Mouse (Mus musculus) kidney, adult 9 months (tissue): ENCODE data around the gene Dyrk1a.

ENCODE experiments used
- DNase-seq: peaks from one replicate; pipeline ENCODE4 v3.0.0; 2022

Gene Dyrk1a

GRCm38 (mm10) chr16:94720476-94721153, 150.8 kb downstream of the Dyrk1a start:
- no peak for DNase-seq

DNA sequence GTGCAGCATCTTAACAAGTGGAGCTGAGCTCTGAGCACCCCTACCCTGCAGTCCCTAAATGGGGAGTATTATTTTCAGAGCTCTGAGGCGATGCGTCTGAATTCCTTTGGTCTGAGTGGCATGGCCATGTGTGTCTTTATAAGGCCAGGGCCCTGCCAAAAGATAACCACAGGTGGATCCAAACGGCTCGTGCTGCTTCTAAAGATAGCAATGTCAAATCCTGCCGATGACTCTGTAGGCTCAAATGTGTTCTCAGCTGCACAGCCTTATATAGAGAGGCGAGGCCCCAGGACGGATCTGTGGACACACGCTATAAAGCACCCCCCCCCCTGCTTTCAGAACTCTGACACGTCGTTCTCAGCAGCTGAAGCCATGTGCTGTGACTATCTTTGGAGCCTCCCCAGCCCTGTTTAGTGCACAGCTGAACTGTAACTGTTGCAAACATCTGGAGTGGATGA, 151.8 kb downstream of the Dyrk1a start:
- DNase-seq: no peak

- DNase-seq: no peak
Measured at GRCm38 (mm10) chr16:94722936-94723335, 153.1 kb downstream of the Dyrk1a start.

- peak; percentile 86 for DNase-seq
Measured at GRCm38 (mm10) chr16:94724061-94724596, 154.3 kb downstream of the Dyrk1a start.

DNA sequence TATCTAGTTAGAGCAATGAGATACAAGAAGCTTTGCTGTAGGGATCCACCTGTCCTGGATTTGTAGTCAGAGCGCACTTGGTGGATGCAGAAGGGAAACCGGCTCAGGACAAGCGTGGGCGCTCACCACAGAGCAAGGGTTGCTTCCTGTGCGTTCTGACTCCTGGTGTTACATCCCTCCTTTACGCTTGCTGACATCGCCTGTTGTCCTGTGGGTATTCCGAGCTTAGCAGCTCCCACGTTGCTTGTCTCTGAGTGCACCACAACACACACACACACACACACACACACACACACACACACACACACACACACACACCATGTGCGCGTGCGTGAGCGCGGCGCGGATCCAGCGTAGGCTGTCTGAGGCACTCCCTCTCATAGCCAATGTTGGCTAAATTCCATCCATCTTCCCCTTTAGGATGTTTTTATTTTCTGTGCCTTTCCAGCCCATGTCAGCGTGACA, 155.0 kb downstream of the Dyrk1a start:
- DNase-seq: no peak

DNA sequence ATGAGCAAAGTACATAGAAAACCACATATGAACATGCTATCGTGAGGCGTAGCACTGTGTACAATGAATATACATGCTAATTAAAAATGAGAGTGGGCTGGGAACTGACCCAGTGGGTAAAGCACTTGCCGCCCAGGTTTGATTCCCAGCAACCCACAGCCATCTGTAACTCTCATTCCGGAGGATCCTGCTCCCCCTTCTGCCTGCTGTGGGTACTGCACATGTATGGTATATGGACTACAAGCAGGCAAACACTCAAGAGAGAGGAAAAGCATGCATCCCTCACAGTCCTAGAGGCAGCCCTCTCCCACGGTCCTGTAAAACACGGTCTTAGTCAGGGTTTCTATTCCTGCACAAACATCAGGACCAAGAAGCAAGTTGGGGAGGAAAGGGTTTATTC, 159.4 kb downstream of the Dyrk1a start:
- DNase-seq: no peak

GRCm38 (mm10) chr16:94731027-94731426, 161.2 kb downstream of the Dyrk1a start:
- no peak for DNase-seq

GRCm38 (mm10) chr16:94735472-94735871, 165.7 kb downstream of the Dyrk1a start:
- no peak for DNase-seq

GRCm38 (mm10) chr16:94736462-94737358, 166.9 kb downstream of the Dyrk1a start:
- no peak for DNase-seq

DNA sequence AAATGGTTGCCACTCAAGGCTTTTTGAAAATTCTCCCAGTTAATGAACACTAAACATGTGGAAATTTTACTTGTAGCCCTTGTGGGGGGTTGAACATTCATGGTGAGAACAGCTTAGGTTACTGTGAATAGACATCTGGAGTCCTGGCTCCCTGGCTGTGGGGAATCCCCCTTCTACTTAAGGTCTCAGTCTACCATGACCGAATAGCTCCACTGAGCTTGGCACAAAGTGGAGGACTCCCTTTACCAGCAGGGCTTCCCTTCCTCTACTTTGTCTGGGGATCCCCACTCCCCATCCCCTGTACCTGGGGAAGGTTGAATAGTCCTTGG, 167.5 kb downstream of the Dyrk1a start:
- DNase-seq: no peak

- DNase-seq: peak; percentile 65
Measured at GRCm38 (mm10) chr16:94743853-94744501, 174.2 kb downstream of the Dyrk1a start.

- no peak for DNase-seq
Measured at GRCm38 (mm10) chr16:94745016-94745415, 175.2 kb downstream of the Dyrk1a start.
